Mouse (Mus musculus): ENCODE data around the gene Gid4. TPM values are rescaled to one million over a fixed set of nuclear protein-coding genes. Genes with fewer than 3 reads are reported as not detected.

The Gid4 gene
- polyA plus RNA-seq (2014; fragmentation: Illumina TruSeq; extraction: RNeasy Lipid Tissue Mini Kit (QIAGEN cat#74804); ENCODE audit: low read depth, low replicate concordance) = 31.2 TPM

DNA sequence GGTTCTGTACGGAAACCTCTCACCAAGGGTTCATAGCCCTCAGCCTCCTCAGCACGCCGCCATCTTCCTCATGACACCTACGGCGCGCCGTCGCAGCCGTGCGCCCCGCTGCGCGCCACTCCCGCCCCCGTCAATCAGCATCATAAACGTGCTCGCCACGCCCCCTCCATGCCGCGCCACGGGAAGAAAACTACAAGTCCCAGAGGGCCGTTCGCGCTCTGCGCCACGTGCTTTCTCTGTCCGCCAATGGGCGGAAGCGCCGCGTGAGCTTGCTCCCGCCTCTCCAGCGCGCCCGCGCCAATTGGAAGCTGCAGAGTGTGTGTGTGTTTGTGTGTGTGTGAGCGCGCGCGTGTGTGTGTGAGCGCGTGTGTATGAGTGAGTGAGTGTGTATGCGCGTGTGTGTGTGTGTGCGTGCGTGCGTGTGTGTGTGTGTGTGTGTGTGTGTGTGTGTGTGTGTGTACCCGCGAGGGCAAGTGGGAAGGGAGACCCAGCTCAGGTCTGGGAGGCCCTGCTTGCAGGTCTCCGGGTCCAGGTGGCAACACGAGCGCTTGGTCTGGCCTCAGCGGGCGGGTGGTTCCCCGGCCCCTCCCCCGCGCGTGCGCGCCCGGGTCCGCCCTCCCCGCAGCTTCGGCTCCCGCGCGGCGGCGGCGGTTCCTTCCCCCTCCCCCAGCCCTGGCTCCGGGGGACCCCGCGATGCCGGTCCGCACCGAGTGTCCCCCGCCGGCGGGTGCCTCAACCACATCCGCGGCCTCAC lies at the start of gene Gid4:
Gid4 (plus strand) TSS at position 183 of the 754 bp plus-strand sequence.

GRCm38 (mm10) chr11:60417717-60418472 lies 950 bp downstream of the Gid4 start, which contains the start of gene Atpaf2:
Atpaf2 (minus strand) TSS chr11:60418457.

DNA sequence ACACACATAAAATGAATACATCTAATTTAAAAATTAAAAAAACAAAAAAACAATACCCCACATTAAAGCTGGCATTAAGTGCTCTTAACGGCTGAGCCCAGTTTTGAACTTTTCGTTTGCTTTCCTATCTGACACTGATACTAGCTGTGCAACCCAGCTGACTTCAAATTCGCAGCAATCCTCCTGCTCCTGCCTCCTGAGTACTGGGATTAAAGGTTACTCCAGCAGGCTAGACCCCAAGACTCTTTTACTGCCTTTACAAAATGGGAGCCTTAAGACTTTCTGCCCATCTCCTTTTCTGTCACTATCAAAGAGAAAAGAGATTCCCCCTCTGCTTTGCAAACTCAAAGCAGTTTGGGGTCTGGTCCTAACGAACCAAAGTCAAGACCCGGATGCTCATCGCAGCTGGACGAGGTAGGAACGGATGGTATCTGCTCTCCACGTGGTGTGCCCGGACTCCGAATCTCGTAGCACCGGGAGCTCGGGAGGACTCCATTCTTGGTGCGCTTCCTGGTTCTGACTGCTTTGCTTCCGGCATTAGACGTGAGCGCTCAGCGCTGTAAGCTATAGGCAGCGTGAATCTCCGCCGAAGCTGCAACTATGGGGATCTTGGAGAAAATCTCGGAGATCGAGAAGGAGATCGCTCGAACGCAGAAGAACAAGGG lies 37.3 kb downstream of the Gid4 start, which contains the start of gene Drg2:
Drg2 (plus strand) TSS at position 512 of the 665 bp plus-strand sequence.

GRCm38 (mm10) chr11:60469039-60469438 lies 52.1 kb downstream of the Gid4 start, which contains the start of gene Myo15:
Myo15 (plus strand) TSS chr11:60469339.

Other genes starting within 250 kb of the Gid4 start
- gene Srebf1, start 194.6 kb upstream of the Gid4 start, polyA plus RNA-seq (2014; fragmentation: Illumina TruSeq; extraction: RNeasy Lipid Tissue Mini Kit (QIAGEN cat#74804); ENCODE audit: low read depth, low replicate concordance) = 0.88 TPM
- gene Tom1l2, start 64.2 kb upstream of the Gid4 start, polyA plus RNA-seq (2014; fragmentation: Illumina TruSeq; extraction: RNeasy Lipid Tissue Mini Kit (QIAGEN cat#74804); ENCODE audit: low read depth, low replicate concordance) = 21.2 TPM
- 1.5 TPM for gene Drc3, start 63.8 kb upstream of the Gid4 start, polyA plus RNA-seq (2014; fragmentation: Illumina TruSeq; extraction: RNeasy Lipid Tissue Mini Kit (QIAGEN cat#74804); ENCODE audit: low read depth, low replicate concordance)
- gene Atpaf2, start 1.3 kb downstream of the Gid4 start, polyA plus RNA-seq (2014; fragmentation: Illumina TruSeq; extraction: RNeasy Lipid Tissue Mini Kit (QIAGEN cat#74804); ENCODE audit: low read depth, low replicate concordance) = 8.6 TPM
- 13.3 TPM for gene Drg2, start 37.4 kb downstream of the Gid4 start, polyA plus RNA-seq (2014; fragmentation: Illumina TruSeq; extraction: RNeasy Lipid Tissue Mini Kit (QIAGEN cat#74804); ENCODE audit: low read depth, low replicate concordance)
- gene Myo15, start 52.2 kb downstream of the Gid4 start, polyA plus RNA-seq (2014; fragmentation: Illumina TruSeq; extraction: RNeasy Lipid Tissue Mini Kit (QIAGEN cat#74804); ENCODE audit: low read depth, low replicate concordance) = 0.06 TPM
- gene Alkbh5, start 119.2 kb downstream of the Gid4 start, polyA plus RNA-seq (2014; fragmentation: Illumina TruSeq; extraction: RNeasy Lipid Tissue Mini Kit (QIAGEN cat#74804); ENCODE audit: low read depth, low replicate concordance) = 61.4 TPM